Mouse (Mus musculus) heart, embryonic 15.5 days (tissue): Measurements from ENCODE around the gene Slc26a3. TPM values are rescaled to one million over a fixed set of nuclear protein-coding genes. Genes with fewer than 3 reads are reported as not detected.
A peak's percentile ranks its signal among the peaks of the same experiment; 100 is the strongest.

ENCODE experiments used
- ATAC-seq: fragments of 200-750 bp; cut with Nextera tagmentation; replicated peaks from 2 replicates; pipeline ENCODE4 v1.8.0; 2017; ENCODE audit warnings: low read depth, moderate TSS enrichment; ENCODE audit not compliant: insufficient number of reproducible peaks, insufficient read depth, low FRiP score
- H3K27ac ChIP-seq: fragments of 300-500 bp; sonication (generic); 2 replicates; pipeline ENCODE4 v1.5.1; 2015; ENCODE audit warnings: mild to moderate bottlenecking, inconsistent platforms
- H3K27me3 ChIP-seq: fragments of 300-500 bp; sonication (generic); 2 replicates; pipeline ENCODE4 v1.6.1; 2015; ENCODE audit warnings: inconsistent platforms
- H3K36me3 ChIP-seq: fragments of 300-500 bp; sonication (generic); 2 replicates; pipeline ENCODE4 v1.6.1; 2015; ENCODE audit warnings: mild to moderate bottlenecking, inconsistent platforms
- H3K4me1 ChIP-seq: fragments of 300-500 bp; sonication (generic); replicated peaks from 2 replicates; pipeline ENCODE4 v1.6.1; 2015; ENCODE audit warnings: inconsistent platforms
- H3K4me2 ChIP-seq: fragments of 300-500 bp; sonication (generic); 2 replicates; pipeline ENCODE4 v1.6.1; 2015; ENCODE audit warnings: inconsistent platforms, mild to moderate bottlenecking, moderate library complexity
- H3K4me3 ChIP-seq: fragments of 300-500 bp; sonication (generic); 2 replicates; pipeline ENCODE4 v1.5.1; 2015; ENCODE audit warnings: mild to moderate bottlenecking, inconsistent platforms
- H3K9ac ChIP-seq: fragments of 300-500 bp; sonication (generic); 2 replicates; pipeline ENCODE4 v1.6.1; 2015; ENCODE audit warnings: mild to moderate bottlenecking, inconsistent platforms
- H3K9me3 ChIP-seq: fragments of 300-500 bp; sonication (generic); replicated peaks from 2 replicates; pipeline ENCODE4 v1.6.1; 2016; ENCODE audit warnings: inconsistent platforms
- WGBS: fragments of 180-500 bp; shearing (Covaris S2); methylation state at CpG from one replicate; pipeline ENCODE4 v1.1.7; 2015; ENCODE audit warnings: mixed read lengths; 5-methylcytosine and 5-hydroxymethylcytosine counted together
- polyA plus RNA-seq: library from polyadenylated mRNA; unstranded; fragments of >200 nt; fragmentation: Nextera tagmentation; extraction: Ambion mirVana; gene quantifications from 2 replicates; pipeline ENCODE4 v1.2.1, GENCODE M21; 2015

Gene Slc26a3
- polyA plus RNA-seq, 1 experiment from 2014 or later: 0.09 TPM

- WGBS: under 1% methylated on average over 25 of the region's 25 CpGs
- Histone ChIP-seq H3K36me3 (peaks cover 5% of the 10 kb centered on the region; the same call in 1 of the 2 replicates), H3K27ac (peak overlapping the region; percentile 88), H3K4me2 (peak overlapping the region; percentile 85), H3K4me3 (peak overlapping the region; percentile 96), H3K9me3 (no peaks in the 10 kb centered on the region), H3K4me1 (peaks cover 13% of the 10 kb centered on the region), H3K9ac (peak overlapping the region; percentile 94), H3K27me3 (no peaks in the 10 kb centered on the region)
- no peak for ATAC-seq
Measured at GRCm38 (mm10) chr12:31498936-31499313, 108.3 kb downstream of the Slc26a3 start.

GRCm38 (mm10) chr12:31499314-31500131 is 108.9 kb downstream of the Slc26a3 start, which contains the start of gene Cbll1:
Gene Cbll1, minus strand, starts transcription at chr12:31499616.
- WGBS: under 1% methylated on average over 68 of the region's 68 CpGs
- Histone ChIP-seq H3K36me3 (peaks cover under 1% of the 10 kb centered on the region; the same call in 1 of the 2 replicates), H3K9me3 (no peaks in the 10 kb centered on the region), H3K4me1 (peaks cover 13% of the 10 kb centered on the region), H3K4me2 (peak within 1 kb of the TSS; percentile 85), H3K27me3 (no peaks in the 10 kb centered on the region), H3K4me3 (peak within 1 kb of the TSS; percentile 96), H3K27ac (peak within 1 kb of the TSS; percentile 88), H3K9ac (peak within 1 kb of the TSS; percentile 94)
- peak; percentile 99 for ATAC-seq

- peaks cover 13% of the 10 kb centered on the region for H3K4me1 ChIP-seq
- no peaks in the 10 kb centered on the region for H3K9me3 ChIP-seq
- no peaks in the 10 kb centered on the region for H3K27me3 ChIP-seq
Measured at GRCm38 (mm10) chr12:31500196-31500595, 109.5 kb downstream of the Slc26a3 start.

GRCm38 (mm10) chr12:31501266-31501665 is 110.6 kb downstream of the Slc26a3 start:
- H3K4me3 ChIP-seq: no peak overlapping the region
- H3K36me3 ChIP-seq: no peaks in the 10 kb centered on the region
- H3K27me3 ChIP-seq: no peaks in the 10 kb centered on the region
- H3K9ac ChIP-seq: no peak overlapping the region
- no peak for ATAC-seq
- WGBS: 26% methylated on average over 4 of the region's 4 CpGs
- no peak overlapping the region for H3K4me2 ChIP-seq
- H3K27ac ChIP-seq: no peak overlapping the region
- peaks cover 11% of the 10 kb centered on the region for H3K4me1 ChIP-seq
- H3K9me3 ChIP-seq: no peaks in the 10 kb centered on the region

More at GRCm38 (mm10) chr12:31500196-31500595, 109.5 kb downstream of the Slc26a3 start:
- Histone ChIP-seq H3K4me2 (peak overlapping the region; percentile 85), H3K4me3 (peak overlapping the region; percentile 96), H3K27ac (peak overlapping the region; percentile 88), H3K36me3 (no peaks in the 10 kb centered on the region), H3K9ac (peak overlapping the region; percentile 94)
- ATAC-seq: no peak
- 7% methylated on average over 12 of the region's 12 CpGs for WGBS

- H3K36me3 ChIP-seq: no peaks in the 10 kb centered on the region
- H3K4me1 ChIP-seq: peaks cover 5% of the 10 kb centered on the region
- no peaks in the 10 kb centered on the region for H3K27me3 ChIP-seq
- H3K9me3 ChIP-seq: no peaks in the 10 kb centered on the region
- H3K4me2 ChIP-seq: no peak overlapping the region
- H3K27ac ChIP-seq: no peak overlapping the region
- no peak for ATAC-seq
- H3K4me3 ChIP-seq: no peak overlapping the region
- no peak overlapping the region for H3K9ac ChIP-seq
Measured at GRCm38 (mm10) chr12:31503211-31503610, 112.5 kb downstream of the Slc26a3 start.

- H3K9ac ChIP-seq: no peak overlapping the region
- no peak for ATAC-seq
- H3K27ac ChIP-seq: no peak overlapping the region
- H3K4me3 ChIP-seq: no peak overlapping the region
- H3K9me3 ChIP-seq: no peaks in the 10 kb centered on the region
- WGBS: 34% methylated on average over 6 of the region's 6 CpGs
- no peak overlapping the region for H3K4me2 ChIP-seq
- no peaks in the 10 kb centered on the region for H3K27me3 ChIP-seq
- H3K4me1 ChIP-seq: no peaks in the 10 kb centered on the region
- H3K36me3 ChIP-seq: no peaks in the 10 kb centered on the region
Measured at GRCm38 (mm10) chr12:31507718-31508364, 117.2 kb downstream of the Slc26a3 start.

- 71% methylated on average over 6 of the region's 6 CpGs for WGBS
- Histone ChIP-seq H3K4me3 (no peak overlapping the region), H3K4me2 (no peak overlapping the region), H3K36me3 (no peaks in the 10 kb centered on the region), H3K27ac (no peak overlapping the region), H3K9me3 (no peaks in the 10 kb centered on the region), H3K4me1 (no peaks in the 10 kb centered on the region), H3K27me3 (no peaks in the 10 kb centered on the region), H3K9ac (no peak overlapping the region)
- no peak for ATAC-seq
Measured at GRCm38 (mm10) chr12:31508496-31508895, 117.8 kb downstream of the Slc26a3 start.

- no peak overlapping the region for H3K4me2 ChIP-seq
- H3K9ac ChIP-seq: no peak overlapping the region
- H3K4me3 ChIP-seq: no peak overlapping the region
- no peaks in the 10 kb centered on the region for H3K36me3 ChIP-seq
- 0 out of 2 replicates have a peak, but pooled peaks cover 4% of the 10 kb centered on the region for H3K4me1 ChIP-seq
- H3K9me3 ChIP-seq: no peaks in the 10 kb centered on the region
- 39% methylated on average over 5 of the region's 5 CpGs for WGBS
- no peak for ATAC-seq
- H3K27me3 ChIP-seq: no peaks in the 10 kb centered on the region
- H3K27ac ChIP-seq: no peak overlapping the region
Measured at GRCm38 (mm10) chr12:31511218-31511617, 120.5 kb downstream of the Slc26a3 start.

- no peak for ATAC-seq
- Histone ChIP-seq H3K9me3 (no peaks in the 10 kb centered on the region), H3K4me1 (0 out of 2 replicates have a peak, but pooled peaks cover 4% of the 10 kb centered on the region), H3K27me3 (no peaks in the 10 kb centered on the region), H3K4me3 (no peak overlapping the region), H3K9ac (no peak overlapping the region), H3K4me2 (no peak overlapping the region), H3K27ac (no peak overlapping the region), H3K36me3 (no peaks in the 10 kb centered on the region)
- 88% methylated on average over 14 of the region's 14 CpGs for WGBS
Measured at GRCm38 (mm10) chr12:31512634-31513411, 122.2 kb downstream of the Slc26a3 start.

GRCm38 (mm10) chr12:31513724-31514503 is 123.2 kb downstream of the Slc26a3 start:
- H3K9me3 ChIP-seq: no peaks in the 10 kb centered on the region
- H3K4me2 ChIP-seq: no peak overlapping the region
- H3K36me3 ChIP-seq: no peaks in the 10 kb centered on the region
- 0 out of 2 replicates have a peak, but pooled peaks cover 4% of the 10 kb centered on the region for H3K4me1 ChIP-seq
- H3K9ac ChIP-seq: no peak overlapping the region
- whole genome bisulfite sequencing: 46% methylated on average over 6 of the region's 6 CpGs
- H3K4me3 ChIP-seq: no peak overlapping the region
- no peak for ATAC-seq
- no peaks in the 10 kb centered on the region for H3K27me3 ChIP-seq
- H3K27ac ChIP-seq: no peak overlapping the region
